Mouse (Mus musculus) NIH3T3 (cell line): ENCODE results near the gene Coro1c.

Experiments
- DNase-seq: peaks from one replicate; pipeline ENCODE4 v3.0.0-alpha.2; 2012; ENCODE audit warnings: low read depth

Coro1c gene

GRCm38 (mm10) chr5:113855696-113856095, 52.9 kb downstream of the Coro1c start:
- no peak for DNase-seq

- DNase-seq, result no peak
Observed at GRCm38 (mm10) chr5:113855117-113855516, 53.4 kb downstream of the Coro1c start.

GRCm38 (mm10) chr5:113854494-113854893, 54.1 kb downstream of the Coro1c start:
- DNase-seq, result peak; percentile 89

GRCm38 (mm10) chr5:113853541-113853940, 55.0 kb downstream of the Coro1c start:
- no peak for DNase-seq

- DNase-seq, result no peak
Observed at GRCm38 (mm10) chr5:113852463-113852862, 56.1 kb downstream of the Coro1c start.

DNA sequence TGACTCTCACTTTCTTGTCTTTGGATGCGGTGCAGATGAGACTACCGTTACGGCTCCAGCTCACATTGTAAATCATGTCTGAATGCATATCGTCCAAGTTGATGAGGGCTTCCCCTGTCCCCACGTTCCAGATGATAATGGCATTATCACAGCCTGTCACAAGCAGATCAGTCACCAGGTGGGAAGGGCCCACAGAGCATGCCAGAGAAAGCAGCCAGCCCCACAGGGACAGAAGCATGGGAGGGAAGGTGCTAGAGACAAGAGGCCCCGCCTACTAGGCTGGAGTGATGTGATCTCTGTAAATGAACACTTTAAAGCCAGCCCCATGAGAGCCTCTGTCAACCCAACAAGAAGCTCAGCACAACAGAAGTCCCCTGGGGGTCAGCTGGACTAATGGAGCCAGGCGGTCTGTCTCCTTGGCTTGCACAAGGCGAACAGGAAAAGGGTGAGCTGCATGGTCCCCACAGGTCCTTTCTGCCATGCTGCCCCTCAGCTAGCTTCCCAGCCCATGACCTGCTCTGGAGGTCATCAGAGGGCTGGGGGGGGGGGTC, 57.8 kb downstream of the Coro1c start:
- DNase-seq, result no peak

DNA sequence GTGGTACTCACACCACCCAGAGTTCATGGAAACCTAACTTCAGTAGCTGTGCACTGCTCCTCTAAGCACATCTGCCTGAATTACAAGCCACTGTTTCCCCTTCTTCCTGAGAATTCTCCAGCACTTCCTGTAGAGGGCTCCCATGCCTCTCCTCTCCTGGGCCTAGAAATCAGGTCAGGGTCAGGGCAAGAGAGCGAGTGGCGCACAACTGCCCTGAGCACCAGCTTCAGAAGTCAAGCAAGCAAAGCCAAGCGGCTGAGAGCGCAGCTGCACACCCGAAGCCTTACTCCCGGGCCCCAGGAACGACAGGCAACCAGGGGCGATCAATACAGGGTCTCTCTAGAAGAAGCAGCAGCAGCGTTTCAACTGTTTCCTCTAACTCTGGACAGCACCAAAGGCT, 60.9 kb downstream of the Coro1c start:
- no peak for DNase-seq

DNA sequence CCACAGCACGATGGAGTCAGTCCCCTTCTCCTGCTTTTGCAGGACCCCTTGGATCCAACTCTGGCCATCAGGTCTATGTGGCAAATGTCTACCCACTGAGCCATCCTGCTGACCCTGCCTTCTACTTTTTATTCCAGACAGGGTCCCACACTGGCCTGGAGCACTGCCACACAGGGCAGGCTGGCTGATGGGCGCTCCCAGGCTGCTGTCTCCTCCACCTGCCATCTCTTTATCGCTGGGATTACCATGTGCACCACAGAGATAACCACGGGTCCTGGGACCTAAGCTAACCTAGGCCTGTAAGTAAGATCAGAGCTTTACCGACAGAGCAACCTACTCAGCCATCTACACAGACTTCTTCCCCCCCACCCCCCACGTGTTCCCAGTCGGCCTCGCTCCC, 61.9 kb downstream of the Coro1c start:
- no peak for DNase-seq

DNA sequence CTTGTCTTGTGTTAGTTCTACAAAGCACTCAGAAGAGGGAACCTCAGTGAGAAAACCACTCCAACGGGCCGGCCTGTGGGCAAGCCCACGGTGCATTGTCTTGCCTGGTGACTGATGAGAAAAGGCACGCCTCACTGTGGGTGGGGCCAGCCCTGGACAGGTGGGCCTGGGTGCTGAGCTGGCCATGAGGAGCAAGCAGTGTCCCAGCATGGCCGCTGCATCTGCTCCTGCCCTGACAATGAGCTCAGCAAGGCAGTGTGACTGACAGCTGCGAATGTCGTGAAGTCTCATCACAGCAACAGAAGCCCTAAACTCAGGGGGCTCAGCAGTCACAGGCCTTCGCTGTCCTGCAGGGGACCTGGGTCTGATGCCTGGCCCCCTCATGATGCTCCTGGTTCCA, 62.9 kb downstream of the Coro1c start:
- no peak for DNase-seq

DNA sequence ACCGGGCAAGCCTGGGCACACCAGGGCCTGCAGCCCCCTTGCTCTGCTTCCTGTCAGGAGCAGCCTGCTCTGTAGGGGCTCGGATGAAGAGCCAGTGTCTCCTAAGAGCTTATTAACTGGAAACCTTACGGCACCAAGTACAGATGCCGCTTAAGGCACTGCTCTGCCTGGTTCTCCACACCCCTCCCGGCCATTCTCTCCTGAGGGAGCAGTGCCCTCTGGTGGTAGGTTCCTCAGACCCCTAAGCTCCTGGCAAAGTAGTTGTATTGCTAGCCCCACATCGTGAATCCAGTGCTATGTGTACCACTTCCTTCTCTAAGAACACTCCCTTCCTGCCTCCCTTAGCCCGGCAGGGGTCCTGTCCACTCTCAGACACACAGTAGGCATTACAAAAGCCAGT, 63.8 kb downstream of the Coro1c start:
- DNase-seq, result peak; percentile 79

DNA sequence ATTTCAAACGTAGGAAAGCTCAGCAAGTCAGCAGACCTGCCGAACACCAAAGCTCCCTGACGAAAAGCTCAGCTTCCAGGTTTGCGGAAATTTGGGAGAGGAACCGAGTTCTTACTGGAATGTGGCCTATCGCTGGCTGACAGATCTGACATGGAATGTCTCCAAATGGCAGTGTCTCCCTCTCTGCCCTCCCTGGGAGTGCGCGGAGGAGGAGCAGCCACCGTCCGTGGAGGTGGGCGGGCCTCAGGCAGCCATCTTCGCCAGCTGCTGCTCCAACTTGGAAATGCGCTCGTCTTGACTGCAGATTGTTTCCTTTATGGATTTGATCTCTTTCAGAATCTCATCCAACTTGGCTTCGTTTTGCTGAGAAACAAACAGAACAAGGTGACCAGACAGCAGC, 64.5 kb downstream of the Coro1c start:
- no peak for DNase-seq

DNA sequence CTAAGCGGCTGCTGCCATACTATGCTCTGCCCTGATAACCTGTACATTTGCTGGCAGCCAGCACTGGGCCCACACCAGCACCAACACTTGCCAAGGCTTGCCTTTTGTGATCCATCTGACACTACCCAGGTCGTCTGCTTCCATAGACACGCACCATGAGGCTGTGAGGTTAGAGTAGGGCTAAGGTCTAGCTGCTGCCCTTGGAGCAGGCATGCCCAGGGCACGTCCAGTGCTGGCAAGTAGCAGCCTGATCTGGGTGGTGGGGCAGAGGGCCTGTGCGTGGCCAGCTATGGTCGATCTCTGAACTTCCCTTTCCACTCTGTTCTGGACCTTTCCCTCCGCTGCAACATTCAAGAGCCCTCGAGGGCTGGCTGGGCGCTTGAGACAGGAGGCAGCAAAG, 65.7 kb downstream of the Coro1c start:
- DNase-seq, result no peak

DNA sequence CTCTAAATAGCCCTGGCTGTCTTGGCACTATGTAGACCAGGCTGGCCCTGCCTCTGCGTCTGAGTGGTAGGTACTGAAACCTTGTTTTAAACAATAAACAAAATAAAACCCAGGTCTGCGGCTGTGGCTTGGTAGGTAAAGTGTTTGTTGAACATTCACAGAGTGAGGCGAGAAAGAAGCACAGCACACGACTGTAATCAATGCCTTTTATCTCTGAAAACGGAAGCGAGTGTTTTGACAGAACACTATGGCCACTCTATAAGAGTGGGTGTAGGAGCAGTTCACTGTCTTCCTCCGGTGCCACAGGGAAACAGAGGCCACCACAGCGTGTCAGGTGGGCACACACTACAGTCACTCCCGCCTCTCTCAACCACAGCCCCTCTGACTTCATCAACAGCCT, 66.3 kb downstream of the Coro1c start:
- DNase-seq, result no peak

DNA sequence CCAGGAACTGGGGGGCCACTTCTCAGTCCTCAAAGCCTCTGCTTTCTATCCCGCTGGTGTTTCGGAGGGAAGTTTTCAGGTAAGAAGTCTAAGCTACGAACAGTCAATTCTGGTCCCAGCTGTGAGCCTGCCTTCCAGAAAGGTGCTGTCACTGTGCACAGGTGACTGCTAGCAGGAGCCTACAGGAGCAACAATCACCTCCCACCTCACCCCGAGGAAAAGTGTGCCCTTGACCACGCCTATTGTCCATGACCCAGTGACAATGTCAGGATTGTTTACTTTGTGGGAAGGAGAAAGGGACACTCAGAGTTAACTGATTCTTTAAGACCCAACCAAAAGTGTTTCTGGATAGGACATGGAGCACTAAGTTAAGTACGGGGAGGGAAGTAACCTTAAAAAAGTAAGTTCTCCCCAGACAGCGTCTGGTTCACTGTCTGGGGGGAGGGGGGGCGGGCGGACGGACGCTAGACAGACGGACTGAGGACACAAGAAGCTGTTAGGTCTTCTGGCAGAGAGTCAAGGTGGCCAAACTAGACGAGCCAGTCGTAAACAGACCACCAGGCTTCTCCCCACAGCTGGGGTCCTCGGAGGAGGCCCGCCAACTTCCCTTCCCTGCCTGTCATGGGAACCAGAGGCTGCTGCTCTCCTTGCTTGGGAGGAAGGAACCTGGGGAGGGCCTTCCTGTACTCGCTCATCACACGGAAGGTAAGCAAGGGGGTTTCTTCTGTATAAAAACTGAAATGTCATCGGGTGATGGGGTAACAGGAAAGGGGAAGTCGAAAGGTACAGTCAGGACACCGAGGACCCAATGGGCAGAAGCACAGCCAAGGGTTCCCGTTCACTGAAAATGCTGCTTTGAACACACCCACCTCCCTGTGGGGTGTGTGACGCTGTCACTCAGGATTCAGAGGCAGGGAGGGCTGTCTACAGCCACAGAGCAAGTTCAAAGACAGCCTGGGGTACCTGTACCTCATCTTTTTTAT, 67.0 kb downstream of the Coro1c start:
- DNase-seq, result no peak

DNA sequence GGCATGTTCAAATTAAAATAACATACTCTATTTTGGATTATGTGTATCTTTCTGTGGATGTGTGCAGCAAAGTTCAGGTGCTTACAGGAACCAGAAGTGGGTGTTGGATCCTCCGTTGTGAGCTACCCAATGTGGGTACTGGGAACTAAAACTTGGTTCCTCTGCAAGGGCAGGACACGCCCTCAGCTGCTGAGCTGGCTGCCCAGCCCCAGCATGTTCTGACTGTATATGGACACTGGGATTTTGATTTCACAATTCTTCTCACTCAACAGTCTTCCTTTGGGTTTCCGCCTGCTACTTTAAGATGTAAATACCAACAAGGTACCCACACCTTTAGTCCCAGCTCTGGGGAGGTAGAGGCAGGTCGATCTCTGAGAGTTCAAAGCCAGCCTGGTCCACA, 68.1 kb downstream of the Coro1c start:
- DNase-seq, result peak; percentile 10

GRCm38 (mm10) chr5:113836961-113837360, 71.6 kb downstream of the Coro1c start:
- DNase-seq, result no peak

- no peak for DNase-seq
Observed at GRCm38 (mm10) chr5:113833316-113833947, 75.1 kb downstream of the Coro1c start.

GRCm38 (mm10) chr5:113832490-113832901, 76.1 kb downstream of the Coro1c start, which contains the start of gene Selplg:
Gene Selplg (minus strand): TSS chr5:113832644.
- DNase-seq, result no peak

DNA sequence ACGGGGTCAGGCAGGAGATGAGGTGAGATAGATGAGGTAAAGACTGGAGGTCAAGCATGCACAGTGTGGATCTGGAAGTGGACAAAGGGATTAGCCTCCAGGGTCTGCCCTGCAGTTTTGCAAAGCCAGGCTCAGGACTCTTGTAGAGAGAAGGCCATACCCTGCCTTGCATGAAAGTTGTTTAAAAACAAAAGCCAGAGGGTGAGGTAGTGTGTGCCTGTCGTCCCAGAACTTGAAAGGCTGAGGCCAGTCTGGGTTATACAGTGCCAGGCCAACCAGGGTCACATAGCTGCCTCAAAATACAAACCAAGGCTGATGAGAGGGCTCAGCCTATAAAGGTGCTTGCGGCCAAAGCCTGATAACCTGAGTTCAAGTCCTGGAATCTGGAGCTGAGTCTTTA, 76.8 kb downstream of the Coro1c start:
- no peak for DNase-seq

GRCm38 (mm10) chr5:113830796-113831195, 77.8 kb downstream of the Coro1c start:
- no peak for DNase-seq

- DNase-seq, result no peak
Observed at GRCm38 (mm10) chr5:113830292-113830643, 78.3 kb downstream of the Coro1c start.

GRCm38 (mm10) chr5:113829566-113830291, 78.8 kb downstream of the Coro1c start:
- DNase-seq, result no peak
